8 mouse cellular contexts compared by ENCODE assay signal in the genomic region with DNA sequence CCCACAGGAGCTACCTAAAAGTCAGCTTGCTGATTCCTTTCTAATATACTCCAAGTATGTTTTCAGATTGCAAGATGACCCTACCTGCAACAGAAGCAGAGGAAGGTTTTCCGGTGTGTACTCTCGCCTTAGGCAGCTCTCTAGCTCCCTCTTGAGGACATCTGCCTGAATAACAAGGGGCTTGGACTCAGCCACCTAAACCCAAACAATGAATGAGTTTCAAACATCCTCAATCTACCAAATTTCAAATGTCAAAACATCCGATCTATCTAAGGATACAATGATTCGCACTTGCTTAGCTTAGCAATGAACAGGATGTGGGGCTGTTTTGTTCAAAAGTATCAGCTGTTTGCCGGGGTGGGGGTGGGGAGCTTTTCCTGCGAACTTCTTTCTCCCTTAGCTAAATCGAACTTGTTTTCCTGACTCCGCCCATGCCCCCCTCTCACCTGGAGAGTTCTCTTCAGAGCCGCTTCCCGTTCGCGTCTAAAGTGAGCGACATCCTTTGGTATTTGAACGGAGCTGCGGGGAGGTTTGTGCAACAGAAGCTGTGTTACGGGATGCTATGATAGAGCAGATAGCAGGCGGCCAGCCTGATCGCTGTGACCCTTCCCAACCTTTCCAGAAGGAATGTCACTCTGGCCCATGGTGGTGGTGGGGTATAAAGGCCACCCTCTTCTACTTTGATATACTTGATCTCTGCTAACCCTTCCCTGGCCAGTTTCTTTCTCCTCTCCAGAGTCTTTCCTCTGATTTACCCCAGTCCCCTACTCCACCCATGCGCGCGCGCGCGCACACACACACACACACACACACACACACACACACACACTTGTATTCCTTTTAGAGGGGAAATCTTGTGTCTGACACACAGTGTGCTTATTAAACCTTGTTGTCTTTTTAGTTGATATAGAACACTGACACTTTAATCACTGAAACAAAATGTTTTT. TPM values are rescaled to one million over a fixed set of nuclear protein-coding genes. Genes with fewer than 3 reads are reported as not detected.
DNase-seq lines count a peak whose midpoint lies in the region; ATAC-seq and TF ChIP-seq lines count a peak whose summit lies in the region.

No protein-coding gene starts in this region.

- peak; percentile 79 for DNase-seq in CD4-positive helper T cell, adult 2 months (ENCODE audit: low read depth, low spot score)
- DNase-seq in adrenal gland, postnatal 14 days = peak; percentile 73
- DNase-seq in embryonic facial prominence, embryonic 11.5 days (ENCODE audit: low spot score) = peak; percentile 88
- DNase-seq in kidney, postnatal 10 days = peak; percentile 79
- peak; percentile 65 for DNase-seq in liver, postnatal 0 days
- DNase-seq in testis, postnatal 10 days (ENCODE audit: low spot score) = peak; percentile 77

- WGBS in embryonic facial prominence, embryonic 11.5 days = 21% methylated on average over 24 of the region's 24 CpGs
- WGBS in heart, embryonic 15.5 days = 23% methylated on average over 24 of the region's 24 CpGs
- WGBS in liver, postnatal 0 days (ENCODE audit: insufficient replicate concordance) = 20% methylated on average over 24 of the region's 24 CpGs
- WGBS in neural tube, embryonic 13.5 days = 20% methylated on average over 24 of the region's 24 CpGs

- TF ChIP-seq EP300 in liver, postnatal 0 days (IDR thresholded peaks at IDR 0.05; ENCODE audit: low read depth) = no peak

- H3K4me2 ChIP-seq in embryonic facial prominence, embryonic 11.5 days (ENCODE audit: low read depth, low read length) = peak overlapping the region; percentile 62
- H3K4me2 ChIP-seq in heart, embryonic 15.5 days = peak overlapping the region; percentile 75
- peak overlapping the region; percentile 69 for H3K4me2 ChIP-seq in liver, postnatal 0 days (ENCODE audit: low read depth, low read length)
- peak overlapping the region; percentile 76 for H3K4me2 ChIP-seq in neural tube, embryonic 13.5 days

- no peaks in the 10 kb centered on the region for H3K27me3 ChIP-seq in embryonic facial prominence, embryonic 11.5 days (ENCODE audit: control insufficient read depth, insufficient read depth, low read length)
- H3K27me3 ChIP-seq in heart, embryonic 15.5 days = 0 out of 2 replicates have a peak, but pooled peaks cover 4% of the 10 kb centered on the region
- H3K27me3 ChIP-seq in liver, postnatal 0 days (ENCODE audit: insufficient read depth, low read length) = no peaks in the 10 kb centered on the region
- peaks cover 11% of the 10 kb centered on the region; the same call in 1 of the 2 replicates for H3K27me3 ChIP-seq in neural tube, embryonic 13.5 days

- no peaks in the 10 kb centered on the region for H3K9me3 ChIP-seq in embryonic facial prominence, embryonic 11.5 days (replicated peaks; ENCODE audit: control insufficient read depth, low read length)
- no peaks in the 10 kb centered on the region for H3K9me3 ChIP-seq in heart, embryonic 15.5 days (replicated peaks)
- no peaks in the 10 kb centered on the region for H3K9me3 ChIP-seq in liver, postnatal 0 days (ENCODE audit: low read length)
- H3K9me3 ChIP-seq in neural tube, embryonic 13.5 days = 0 out of 2 replicates have a peak, but pooled peaks cover 7% of the 10 kb centered on the region

- peak overlapping the region; percentile 51 for H3K9ac ChIP-seq in embryonic facial prominence, embryonic 11.5 days (replicated peaks; ENCODE audit: low read length)
- H3K9ac ChIP-seq in heart, embryonic 15.5 days = peak overlapping the region; percentile 46
- H3K9ac ChIP-seq in liver, postnatal 0 days (replicated peaks) = peak overlapping the region; percentile 8; the same call in 1 of the 2 replicates
- peak overlapping the region; percentile 68 for H3K9ac ChIP-seq in neural tube, embryonic 13.5 days

- H3K27ac ChIP-seq in embryonic facial prominence, embryonic 11.5 days (replicated peaks; ENCODE audit: low read depth, low read length) = no peak overlapping the region
- no peak overlapping the region for H3K27ac ChIP-seq in heart, embryonic 15.5 days
- no peak overlapping the region for H3K27ac ChIP-seq in liver, postnatal 0 days (ENCODE audit: low read depth)
- H3K27ac ChIP-seq in neural tube, embryonic 13.5 days (replicated peaks) = no peak overlapping the region

- ATAC-seq in embryonic facial prominence, embryonic 11.5 days (replicated peaks; ENCODE audit: insufficient number of reproducible peaks, low FRiP score, low TSS enrichment, low read depth) = 0 out of 2 replicates have a peak, but pooled peaks have one; percentile 44
- no peak for ATAC-seq in heart, embryonic 15.5 days (replicated peaks; ENCODE audit: insufficient number of reproducible peaks, insufficient read depth, low FRiP score, low read depth)
- ATAC-seq in liver, postnatal 0 days = peak; percentile 59; the same call in 1 of the 2 replicates
- no peak for ATAC-seq in neural tube, embryonic 13.5 days (ENCODE audit: low read depth)

- H3K4me3 ChIP-seq in embryonic facial prominence, embryonic 11.5 days (ENCODE audit: low read depth, low read length) = peak overlapping the region; percentile 39
- peak overlapping the region; percentile 50 for H3K4me3 ChIP-seq in heart, embryonic 15.5 days
- peak overlapping the region; percentile 45 for H3K4me3 ChIP-seq in liver, postnatal 0 days (ENCODE audit: low read depth, low read length)
- H3K4me3 ChIP-seq in neural tube, embryonic 13.5 days = peak overlapping the region; percentile 42

- no peaks in the 10 kb centered on the region for H3K36me3 ChIP-seq in embryonic facial prominence, embryonic 11.5 days (replicated peaks; ENCODE audit: control insufficient read depth, insufficient read depth, low read depth, low read length)
- H3K36me3 ChIP-seq in heart, embryonic 15.5 days = no peaks in the 10 kb centered on the region
- no peaks in the 10 kb centered on the region for H3K36me3 ChIP-seq in liver, postnatal 0 days (replicated peaks; ENCODE audit: insufficient read depth, low read length)
- no peaks in the 10 kb centered on the region for H3K36me3 ChIP-seq in neural tube, embryonic 13.5 days

- peak; percentile 94 for TF ChIP-seq CTCF in liver, postnatal 0 days (IDR thresholded peaks at IDR 0.05; ENCODE audit: low read depth)

- no peaks in the 10 kb centered on the region; the same call in 1 of the 2 replicates for H3K4me1 ChIP-seq in embryonic facial prominence, embryonic 11.5 days (ENCODE audit: control insufficient read depth, insufficient read depth, low read length)
- H3K4me1 ChIP-seq in heart, embryonic 15.5 days (replicated peaks) = peaks cover 5% of the 10 kb centered on the region; the same call in 1 of the 2 replicates
- H3K4me1 ChIP-seq in liver, postnatal 0 days (ENCODE audit: insufficient read depth) = no peaks in the 10 kb centered on the region
- peaks cover 5% of the 10 kb centered on the region; the same call in 1 of the 2 replicates for H3K4me1 ChIP-seq in neural tube, embryonic 13.5 days (replicated peaks)

RNA-seq across cellular contexts. Expression of a gene that starts 26.2 kb away (rescaled TPM):
- 0.56 and 0.82 TPM in 2 replicates for total RNA-seq in adrenal gland, postnatal 14 days (2021)
- 0.24 and 0.69 TPM in 2 replicates for polyA plus RNA-seq in embryonic facial prominence, embryonic 11.5 days (2014; fragmentation: Nextera tagmentation; extraction: Ambion mirVana)
- 0.26 and 0.68 TPM in 2 replicates for polyA plus RNA-seq in heart, embryonic 15.5 days (2015; fragmentation: Nextera tagmentation; extraction: Ambion mirVana)
- 0.36 and 0.62 TPM in 2 replicates for polyA plus RNA-seq in liver, postnatal 0 days (2015; fragmentation: Nextera tagmentation; extraction: Ambion mirVana)
- 0.56 and 0.85 TPM in 2 replicates for polyA plus RNA-seq in neural tube, embryonic 13.5 days (2015; fragmentation: Nextera tagmentation; extraction: Ambion mirVana)

Comparison
In these comparisons a context has a peak if more than half of its experiments do, and no peak if none do; other contexts are left out.
1. ATAC-seq: peak in embryonic facial prominence, embryonic 11.5 days (single experiment) and liver, postnatal 0 days (single experiment); none in heart, embryonic 15.5 days (single experiment) and neural tube, embryonic 13.5 days (single experiment).
2. H3K9ac ChIP-seq: peak in every context shown above with its lines; median percentile 68 in neural tube, embryonic 13.5 days; 51 in embryonic facial prominence, embryonic 11.5 days; 46 in heart, embryonic 15.5 days; 8 in liver, postnatal 0 days.
3. Peak in every context shown above with its lines, with median percentiles within 50 percentile points of each other: DNase-seq, H3K4me2 ChIP-seq and H3K4me3 ChIP-seq.